Mouse (Mus musculus) MEL (cell line): ENCODE results near the gene Smndc1.

Source experiments
- CHD1 ChIP-seq: IDR thresholded peaks from 2 replicates; pipeline ENCODE4 v1.6.1; 2012; ENCODE audit warnings: low read depth, mild to moderate bottlenecking, inconsistent platforms, low read length, improper control_type of control experiment
- CTCF ChIP-seq, 3 experiments: IDR thresholded peaks in 2 of 3; conservative IDR thresholded peaks in 1 of 3; 2 replicates each; pipeline ENCODE4 v1.5.1; 2011 to 2012; ENCODE audit warnings: low read length in 3 of 3, low read depth in 2 of 3, mild to moderate bottlenecking in 2 of 3, improper control_type of control experiment in 1 of 3, inconsistent platforms in 1 of 3, mixed read lengths in 1 of 3, moderate library complexity in 1 of 3; ENCODE audit not compliant: control insufficient read depth in 1 of 3, insufficient read depth in 1 of 3, poor library complexity in 1 of 3, severe bottlenecking in 1 of 3
- EP300 ChIP-seq, 2 experiments: IDR thresholded peaks; 2 replicates each; pipeline ENCODE4 v1.6.1; 2011; ENCODE audit warnings: improper control_type of control experiment in 2 of 2, low read length in 2 of 2, low read depth in 1 of 2, mild to moderate bottlenecking in 1 of 2
- ETS1 ChIP-seq: IDR thresholded peaks from 2 replicates; pipeline ENCODE4 v1.6.1; 2012; ENCODE audit warnings: low read depth, mild to moderate bottlenecking, inconsistent platforms, low read length, improper control_type of control experiment, moderate library complexity
- MAZ ChIP-seq: IDR thresholded peaks from 2 replicates; pipeline ENCODE4 v1.6.1; 2012; ENCODE audit warnings: low read depth, mild to moderate bottlenecking, inconsistent platforms, low read length, improper control_type of control experiment
- POLR2A ChIP-seq, 2 experiments: IDR thresholded peaks; 2 replicates each; pipeline ENCODE4 v1.6.1; 2011 to 2012; ENCODE audit warnings: low read length in 2 of 2, mild to moderate bottlenecking in 2 of 2, control low read depth in 1 of 2, improper control_type of control experiment in 1 of 2, low read depth in 1 of 2, moderate library complexity in 1 of 2; ENCODE audit not compliant: control insufficient read depth in 1 of 2, insufficient read depth in 1 of 2, poor library complexity in 1 of 2
- SMC3 ChIP-seq: IDR thresholded peaks from 2 replicates; pipeline ENCODE4 v1.6.1; 2011; ENCODE audit warnings: low read depth, low read length, improper control_type of control experiment

GRCm38 (mm10) chr19:53391386-53391785 lies 1.0 kb upstream of the Smndc1 start:
- TF ChIP-seq CTCF (IDR thresholded peaks at IDR 0.05 in 2 of 3, conservative IDR thresholded peaks at IDR 0.05 in 1 of 3; ENCODE audit: control insufficient read depth in 1 of 3, insufficient read depth in 1 of 3, low read depth in 2 of 3, low read length in 3 of 3, poor library complexity in 1 of 3, severe bottlenecking in 1 of 3), result no peak
- no peak for TF ChIP-seq ETS1
- TF ChIP-seq POLR2A (IDR thresholded peaks at IDR 0.05; ENCODE audit: control insufficient read depth in 1 of 2, insufficient read depth in 1 of 2, low read depth in 1 of 2, low read length in 2 of 2, poor library complexity in 1 of 2), result no peak
- no peak for TF ChIP-seq EP300 (IDR thresholded peaks at IDR 0.05; ENCODE audit: low read depth in 1 of 2, low read length in 2 of 2)
- TF ChIP-seq MAZ, result no peak
- TF ChIP-seq SMC3, result no peak
- no peak; the same call in 1 of the 2 replicates for TF ChIP-seq CHD1
